Mouse (Mus musculus): Measurements from ENCODE around the gene Gm5965. TPM values are rescaled to one million over a fixed set of nuclear protein-coding genes. Genes with fewer than 3 reads are reported as not detected.

Gm5965 gene
- polyA plus RNA-seq, 1 experiment from 2014 or later = not detected

DNA sequence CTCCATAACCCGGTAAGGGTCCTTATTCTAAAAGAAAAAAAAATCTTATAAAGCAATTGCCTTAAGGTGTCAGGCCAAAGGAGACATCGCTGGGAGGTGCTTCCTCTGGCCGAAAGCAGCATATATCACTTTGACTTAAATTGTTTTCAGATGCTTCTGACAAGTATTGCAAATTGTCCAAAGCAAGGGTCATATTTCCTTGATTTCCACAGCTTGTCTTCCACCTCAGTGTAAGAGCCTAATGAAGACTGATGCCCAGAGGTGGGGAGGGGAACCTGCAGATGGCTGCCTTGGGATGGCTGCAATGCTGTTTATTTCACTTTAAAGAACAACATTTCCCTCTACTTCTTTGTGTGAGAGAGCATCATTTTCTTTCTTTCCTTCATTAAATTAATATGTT, 49.3 kb downstream of the Gm5965 start:
- Histone ChIP-seq H3K4me3 (ENCODE audit: low read depth, low read length) (no peak overlapping the region), H3K4me2 (replicated peaks; ENCODE audit: low read depth) (no peak overlapping the region), H3K9me3 (ENCODE audit: control insufficient read depth) (no peaks in the 10 kb centered on the region), H3K4me1 (replicated peaks; ENCODE audit: control insufficient read depth, insufficient read depth, low read length) (no peaks in the 10 kb centered on the region), H3K27me3 (replicated peaks; ENCODE audit: control insufficient read depth, insufficient read depth, low read length) (no peaks in the 10 kb centered on the region), H3K36me3 (ENCODE audit: control insufficient read depth, insufficient read depth) (no peaks in the 10 kb centered on the region), H3K9ac (ENCODE audit: low read depth, low read length) (no peak overlapping the region), H3K27ac (ENCODE audit: low read depth, low read length) (no peak overlapping the region)
- TF ChIP-seq CTCF (IDR thresholded peaks at IDR 0.05; ENCODE audit: low read depth) = no peak
- no peak for ATAC-seq
- WGBS = 85% methylated on average over 3 of the region's 3 CpGs

Other genes starting within 250 kb of the Gm5965 start
- 48.9 and 56.8 TPM in 2 replicates for gene Cldn8, start 214.7 kb upstream of the Gm5965 start, polyA plus RNA-seq (2015; fragmentation: Nextera tagmentation; extraction: Ambion mirVana)
- not detected in 2 replicates for gene Krtap24-1, start 165.6 kb upstream of the Gm5965 start, polyA plus RNA-seq (2015; fragmentation: Nextera tagmentation; extraction: Ambion mirVana)
- gene 2310079G19Rik, start 150.2 kb upstream of the Gm5965 start, polyA plus RNA-seq (2015; fragmentation: Nextera tagmentation; extraction: Ambion mirVana) = not detected in 2 replicates
- 0.37 and 2.0 TPM in 2 replicates for gene Krtap26-1, start 130.1 kb upstream of the Gm5965 start, polyA plus RNA-seq (2015; fragmentation: Nextera tagmentation; extraction: Ambion mirVana)
- not detected in 2 replicates for gene Krtap27-1, start 106.2 kb upstream of the Gm5965 start, polyA plus RNA-seq (2015; fragmentation: Nextera tagmentation; extraction: Ambion mirVana)
- not detected in 2 replicates for gene 2310061N02Rik, start 69.9 kb upstream of the Gm5965 start, polyA plus RNA-seq (2015; fragmentation: Nextera tagmentation; extraction: Ambion mirVana)
- gene Krtap13-1, start 49.0 kb upstream of the Gm5965 start, polyA plus RNA-seq (2015; fragmentation: Nextera tagmentation; extraction: Ambion mirVana) = not detected in 2 replicates
- gene Krtap13, start 26.3 kb upstream of the Gm5965 start, polyA plus RNA-seq (2015; fragmentation: Nextera tagmentation; extraction: Ambion mirVana) = not detected in 2 replicates
- not detected in 2 replicates for gene 2310034C09Rik, start 19.0 kb upstream of the Gm5965 start, polyA plus RNA-seq (2015; fragmentation: Nextera tagmentation; extraction: Ambion mirVana)
- gene 2310057N15Rik, start 3.7 kb upstream of the Gm5965 start, polyA plus RNA-seq (2015; fragmentation: Nextera tagmentation; extraction: Ambion mirVana) = not detected in 2 replicates
- gene Gm20741, start 34.3 kb downstream of the Gm5965 start, polyA plus RNA-seq (2015; fragmentation: Nextera tagmentation; extraction: Ambion mirVana) = not detected in 2 replicates
- not detected in 2 replicates for gene Krtap15, start 42.3 kb downstream of the Gm5965 start, polyA plus RNA-seq (2015; fragmentation: Nextera tagmentation; extraction: Ambion mirVana)
- not detected in 2 replicates for gene Krtap14, start 48.2 kb downstream of the Gm5965 start, polyA plus RNA-seq (2015; fragmentation: Nextera tagmentation; extraction: Ambion mirVana)
- not detected in 2 replicates for gene Krtap19-1, start 91.5 kb downstream of the Gm5965 start, polyA plus RNA-seq (2015; fragmentation: Nextera tagmentation; extraction: Ambion mirVana)
- gene Krtap19-2, start 96.4 kb downstream of the Gm5965 start, polyA plus RNA-seq (2015; fragmentation: Nextera tagmentation; extraction: Ambion mirVana) = not detected in 2 replicates
- gene Krtap19-3, start 100.1 kb downstream of the Gm5965 start, polyA plus RNA-seq (2015; fragmentation: Nextera tagmentation; extraction: Ambion mirVana) = not detected in 2 replicates
- not detected in 2 replicates for gene Krtap19-4, start 107.2 kb downstream of the Gm5965 start, polyA plus RNA-seq (2015; fragmentation: Nextera tagmentation; extraction: Ambion mirVana)
- not detected in 2 replicates for gene Krtap19-5, start 118.6 kb downstream of the Gm5965 start, polyA plus RNA-seq (2015; fragmentation: Nextera tagmentation; extraction: Ambion mirVana)
- not detected in 2 replicates for gene Krtap19-9b, start 154.4 kb downstream of the Gm5965 start, polyA plus RNA-seq (2015; fragmentation: Nextera tagmentation; extraction: Ambion mirVana)
- gene Krtap16-3, start 185.0 kb downstream of the Gm5965 start, polyA plus RNA-seq (2015; fragmentation: Nextera tagmentation; extraction: Ambion mirVana) = not detected in 2 replicates
- gene Krtap22-2, start 232.9 kb downstream of the Gm5965 start, polyA plus RNA-seq (2015; fragmentation: Nextera tagmentation; extraction: Ambion mirVana) = not detected in 2 replicates
- gene Gm10229, start 237.4 kb downstream of the Gm5965 start, polyA plus RNA-seq (2015; fragmentation: Nextera tagmentation; extraction: Ambion mirVana) = not detected in 2 replicates

Data from intestine, postnatal 0 days (tissue).